Mouse (Mus musculus) gastrocnemius, postnatal 10 days (tissue): Measurements from ENCODE around the gene Gm4491. TPM values are rescaled to one million over a fixed set of nuclear protein-coding genes. Genes with fewer than 3 reads are reported as not detected.

Source experiments
- DNase-seq: peaks from one replicate; pipeline ENCODE4 v3.0.0; 2021; ENCODE audit warnings: mixed read lengths
- total RNA-seq, 2 experiments: library from RNA; stranded (reverse); gene quantifications; 2 replicates each; pipeline ENCODE4 v1.2.3; 2021

The Gm4491 gene
- total RNA-seq, 2 experiments from 2014 or later, result not detected

DNA sequence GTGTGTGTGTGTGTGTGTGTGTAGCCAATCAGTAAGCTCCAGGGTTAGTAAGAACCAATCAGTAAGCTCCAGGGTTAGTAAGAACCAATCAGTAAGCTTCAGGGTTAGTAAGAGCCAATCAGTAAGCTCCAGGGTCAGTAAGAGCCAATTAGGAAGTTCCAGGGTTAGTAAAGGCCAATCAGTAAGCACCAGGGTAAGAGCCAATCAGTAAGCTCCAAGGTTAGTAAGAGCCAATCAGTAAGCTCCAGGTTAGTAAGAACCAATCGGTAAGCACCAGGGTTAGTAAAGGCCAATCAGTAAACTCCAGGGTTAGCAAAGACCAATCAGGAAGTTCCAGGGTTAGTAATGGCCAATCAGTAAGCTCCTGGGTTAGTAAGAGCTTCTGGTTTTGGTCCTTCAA, 32.8 kb downstream of the Gm4491 start:
- DNase-seq, result no peak

DNA sequence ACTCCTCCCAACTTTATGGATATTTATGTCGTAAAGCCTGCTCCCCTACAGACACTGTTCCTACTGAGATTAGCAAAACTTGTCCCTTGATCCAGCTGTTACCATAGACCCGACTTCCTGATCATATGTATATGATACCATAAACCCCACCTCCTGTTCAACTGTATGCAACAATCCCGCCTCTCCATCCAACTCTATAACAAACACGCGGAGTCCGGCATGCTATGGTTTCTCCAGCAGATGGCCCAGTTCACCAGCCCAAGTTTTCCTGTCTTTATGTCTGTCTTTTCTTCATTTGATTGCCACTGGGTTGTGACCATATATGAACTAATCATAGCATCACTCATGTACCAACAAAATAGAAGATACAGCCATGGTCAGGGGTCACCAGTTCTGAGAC, 40.1 kb downstream of the Gm4491 start:
- no peak for DNase-seq

DNA sequence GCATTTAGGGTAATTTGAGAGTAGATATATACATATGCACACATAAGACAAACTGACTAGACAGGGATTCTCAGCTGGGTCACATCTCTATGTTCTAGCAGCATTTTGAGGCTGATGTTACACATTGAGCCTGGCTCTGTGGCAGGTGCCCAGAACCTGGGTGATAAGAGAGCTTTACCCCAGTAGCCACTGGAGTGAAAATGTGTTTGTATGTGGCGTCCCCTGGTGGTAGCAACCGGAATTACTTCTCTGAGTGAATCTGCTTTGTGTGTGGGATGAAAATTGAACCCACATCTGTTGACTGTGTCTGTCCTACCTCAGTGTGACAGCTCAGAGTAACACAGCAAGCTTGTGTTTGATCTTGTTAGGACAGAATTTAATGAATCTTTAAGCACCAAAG, 45.8 kb downstream of the Gm4491 start:
- peak; percentile 20 for DNase-seq

DNA sequence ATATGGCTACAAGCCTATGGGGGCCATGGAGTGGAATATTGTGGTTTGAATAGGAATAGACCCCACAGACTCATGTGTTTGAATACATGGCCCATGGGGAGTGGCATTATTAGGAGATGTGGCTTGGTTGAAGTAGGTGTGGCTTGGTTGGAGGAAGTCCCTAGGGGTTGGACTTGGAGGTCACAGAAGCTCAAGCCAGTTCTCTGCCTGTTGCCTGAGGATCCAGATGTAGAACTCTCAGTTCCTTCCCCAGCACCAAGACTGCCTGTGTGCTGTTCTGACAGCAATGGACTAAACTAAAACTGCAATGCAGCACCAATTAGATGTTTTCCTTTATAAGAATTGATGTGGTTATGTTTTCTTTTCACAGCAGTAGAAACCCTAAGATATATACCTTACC, 49.6 kb downstream of the Gm4491 start:
- no peak for DNase-seq

Other genes with a start within 250 kb of the Gm4491 start
- gene Zmym2, start 229.2 kb downstream of the Gm4491 start, total RNA-seq, result 10 to 100 TPM; 36.9 to 43.6 TPM
- gene Gja3, start 57.8 kb downstream of the Gm4491 start, total RNA-seq, result 1 to 10 TPM; 5.3 to 6.7 TPM
- gene Gjb2, start 11.2 kb downstream of the Gm4491 start, total RNA-seq, result under 1 TPM; 0.31 to 0.95 TPM
- gene Gjb6, start 17.7 kb upstream of the Gm4491 start, total RNA-seq, result under 1 TPM in 1 of 2 experiments, not detected in 1; 0.16 TPM